Mouse (Mus musculus) layer of hippocampus, adult 6 months (tissue): ENCODE data around the gene Sp1. TPM values are rescaled to one million over a fixed set of nuclear protein-coding genes. Genes with fewer than 3 reads are reported as not detected.

Experiments used
- long read RNA-seq, 2 experiments: library from polyadenylated mRNA; unstranded; transcript quantifications; one replicate each; pipeline ENCODE4 v2.0.0; 2019 to 2020
- polyA plus RNA-seq: library from polyadenylated mRNA; unstranded; fragments of <200 nt; fragmentation: Nextera tagmentation; gene quantifications from 2 replicates; pipeline ENCODE4 v1.2.3, GENCODE M21; 2021

The Sp1 gene
- 0.82 and 0.83 TPM in 2 replicates for polyA plus RNA-seq
- long read RNA-seq, experiment 1, partial matches to known transcripts, result 0 of 2 reads
- long read RNA-seq, experiment 1, other reads (novel, unspliced or antisense), result 2 of 2 reads
- long read RNA-seq, experiment 2, partial matches to known transcripts, result 0 of 3 reads
- long read RNA-seq, experiment 2, other reads (novel, unspliced or antisense), result 3 of 3 reads

GRCm38 (mm10) chr15:102405489-102406195, at the start of gene Sp1:
Gene Sp1 (plus strand): TSS chr15:102406143.

DNA sequence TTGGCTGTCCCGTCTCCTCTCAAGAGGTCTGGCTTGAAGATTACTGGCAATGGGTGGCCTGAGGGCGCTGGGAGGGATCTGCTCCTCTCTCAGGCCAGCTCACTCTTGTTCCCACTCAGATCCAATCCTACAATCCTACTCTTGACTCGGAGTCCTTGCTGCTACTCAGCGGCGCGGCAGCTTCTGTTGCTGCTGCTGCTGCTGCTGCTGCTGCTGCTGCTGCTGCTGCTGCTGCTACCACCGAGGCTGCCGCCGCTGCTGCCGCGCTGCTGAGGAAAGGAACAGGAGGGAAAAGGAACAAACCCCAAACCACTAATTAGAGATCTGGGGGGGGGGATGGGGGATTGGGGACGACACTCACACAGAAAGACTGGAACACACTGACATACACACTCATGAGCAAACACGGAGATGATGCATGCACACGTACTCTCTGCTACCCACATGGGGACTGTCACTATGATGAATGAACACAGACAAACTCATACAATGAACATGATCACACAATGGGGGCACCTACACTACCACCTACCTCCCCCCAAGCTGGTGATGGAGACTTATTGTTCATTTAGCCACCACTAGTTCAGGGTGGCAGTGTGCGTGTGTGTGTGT, 39.1 kb upstream of the Sp1 start, which contains the start of gene Sp7:
Sp7 (minus strand) TSS at position 450 of the 612 bp plus-strand sequence.

DNA sequence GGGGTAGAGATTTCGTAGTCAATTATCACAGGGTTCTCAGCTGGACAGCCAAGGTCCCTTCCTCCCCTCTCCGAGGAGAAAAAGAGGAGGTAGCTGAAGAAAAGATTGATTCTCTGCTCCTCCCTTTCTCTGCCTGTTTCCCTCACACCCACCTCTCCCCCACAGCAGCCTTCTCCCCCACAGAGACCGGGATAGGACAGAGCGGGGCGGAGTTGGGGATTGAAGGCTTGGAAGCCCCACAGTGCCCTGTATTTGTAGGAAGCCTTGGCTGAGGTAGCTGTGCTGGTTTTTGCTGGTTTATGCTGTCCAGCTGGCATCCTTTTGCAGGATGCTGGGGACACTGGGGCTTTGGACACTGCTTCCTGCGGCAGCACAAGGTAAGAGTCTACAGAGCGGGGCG, 39.2 kb downstream of the Sp1 start, which contains the start of gene Amhr2:
Amhr2 (plus strand) TSS at position 222 of the 400 bp plus-strand sequence.

GRCm38 (mm10) chr15:102458904-102459317, 53.0 kb downstream of the Sp1 start, which contains the start of gene Prr13:
Gene Prr13 (plus strand): TSS chr15:102459028.

GRCm38 (mm10) chr15:102470183-102470604, 64.3 kb downstream of the Sp1 start, which contains the start of gene Pcbp2:
Gene Pcbp2 (plus strand): TSS chr15:102470539.

Other genes starting within 250 kb of the Sp1 start
- gene Zfp740, start 202.9 kb upstream of the Sp1 start, polyA plus RNA-seq, result 4.8 and 5.1 TPM in 2 replicates
- gene Csad, start 201.4 kb upstream of the Sp1 start, polyA plus RNA-seq, result 22.5 and 23.1 TPM in 2 replicates
- gene Itgb7, start 174.2 kb upstream of the Sp1 start, polyA plus RNA-seq, result 0.64 and 1.4 TPM in 2 replicates
- gene Rarg, start 148.6 kb upstream of the Sp1 start, polyA plus RNA-seq, result 1.7 and 2.0 TPM in 2 replicates
- not detected in 2 replicates for gene Gm9918, start 135.6 kb upstream of the Sp1 start, polyA plus RNA-seq
- gene Mfsd5, start 126.7 kb upstream of the Sp1 start, polyA plus RNA-seq, result 36.2 and 40.4 TPM in 2 replicates
- 0.43 and 1.2 TPM in 2 replicates for gene Espl1, start 109.9 kb upstream of the Sp1 start, polyA plus RNA-seq
- gene Pfdn5, start 80.0 kb upstream of the Sp1 start, polyA plus RNA-seq, result 1,324 and 1,439 TPM in 2 replicates
- gene Myg1, start 74.4 kb upstream of the Sp1 start, polyA plus RNA-seq, result 66.8 and 72.5 TPM in 2 replicates
- 17.5 and 18.6 TPM in 2 replicates for gene Aaas, start 55.4 kb upstream of the Sp1 start, polyA plus RNA-seq
- 0.64 and 0.93 TPM in 2 replicates for gene Sp7, start 39.0 kb upstream of the Sp1 start, polyA plus RNA-seq
- gene Amhr2, start 39.2 kb downstream of the Sp1 start, polyA plus RNA-seq, result 0.65 and 0.93 TPM in 2 replicates
- 88.3 and 96.2 TPM in 2 replicates for gene Prr13, start 52.9 kb downstream of the Sp1 start, polyA plus RNA-seq
- gene Pcbp2, start 64.4 kb downstream of the Sp1 start, polyA plus RNA-seq, result 97.3 and 100 TPM in 2 replicates
- not detected in 2 replicates for gene Gm10337, start 97.6 kb downstream of the Sp1 start, polyA plus RNA-seq
- 28.2 and 31.6 TPM in 2 replicates for gene Map3k12, start 110.9 kb downstream of the Sp1 start, polyA plus RNA-seq
- 13.2 and 15.6 TPM in 2 replicates for gene Tarbp2, start 112.0 kb downstream of the Sp1 start, polyA plus RNA-seq
- not detected in 2 replicates for gene Npff, start 118.8 kb downstream of the Sp1 start, polyA plus RNA-seq
- gene Gm28047, start 218.9 kb downstream of the Sp1 start, polyA plus RNA-seq, result 0.49 and 0.65 TPM in 2 replicates
- gene Atf7, start 219.3 kb downstream of the Sp1 start, polyA plus RNA-seq, result 19.9 and 23.1 TPM in 2 replicates